Mouse (Mus musculus): ENCODE data around the gene Fryl.

DNA sequence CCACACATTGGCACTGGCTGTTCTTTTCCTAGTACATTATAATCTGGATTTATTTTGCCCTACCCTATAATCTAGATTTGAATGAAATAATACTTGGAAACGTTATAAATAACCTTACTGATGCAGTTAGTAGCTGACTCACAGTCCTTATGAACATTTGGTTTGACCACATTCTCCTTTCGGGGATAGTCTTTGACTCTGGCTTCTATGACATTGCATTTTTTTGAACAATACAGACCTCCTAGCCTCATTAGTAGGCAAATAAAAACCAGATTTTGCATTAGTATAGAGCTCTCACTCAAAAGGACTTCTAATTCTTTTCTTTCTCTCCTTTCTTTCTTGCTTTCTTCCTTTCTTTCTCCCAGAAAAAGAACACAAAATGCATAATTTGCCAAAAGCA, 33.5 kb upstream of the Fryl start:
- TF ChIP-seq POLR2A (IDR thresholded peaks at IDR 0.05; ENCODE audit: low read depth, low read length) (no peak), CTCF (conservative IDR thresholded peaks at IDR 0.05; ENCODE audit: insufficient read depth, insufficient read length, low read depth, low read length) (no peak)

Measured in kidney, adult 2 months (tissue).